Mouse (Mus musculus): ENCODE data around the gene Nfasc. TPM values are rescaled to one million over a fixed set of nuclear protein-coding genes. Genes with fewer than 3 reads are reported as not detected.

The Nfasc gene
- polyA plus RNA-seq, 2 experiments, result 0.34 to 1.1 TPM

GRCm38 (mm10) chr1:132602161-132602560 lies 139.4 kb downstream of the Nfasc start:
- ATAC-seq (ENCODE audit: low FRiP score, low read depth), result no peak

DNA sequence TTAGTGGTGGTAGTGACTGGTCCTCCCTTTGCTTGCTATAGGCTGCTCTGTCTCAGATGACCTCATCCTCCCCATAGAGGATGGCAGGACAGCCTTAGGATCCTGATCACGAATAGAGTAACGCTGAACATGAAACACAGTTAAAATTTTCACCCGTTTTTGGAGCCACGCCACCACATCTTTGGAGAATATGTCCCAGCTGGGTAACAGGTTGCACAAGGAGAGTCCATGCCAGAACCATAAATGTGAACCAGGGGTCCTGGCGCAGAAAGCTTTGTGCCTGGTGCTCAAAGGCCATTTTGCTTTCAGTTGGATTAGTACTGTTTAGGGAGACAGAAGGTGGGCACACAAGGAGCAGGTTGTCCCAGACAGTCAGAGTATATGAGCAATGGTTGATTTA lies 143.6 kb downstream of the Nfasc start:
- Histone ChIP-seq H3K9me3 (ENCODE audit: control insufficient read depth, low read length) (no peaks in the 10 kb centered on the region), H3K27me3 (ENCODE audit: control insufficient read depth, insufficient read depth, low read length) (no peaks in the 10 kb centered on the region), H3K4me3 (replicated peaks; ENCODE audit: low read length) (no peak overlapping the region), H3K27ac (replicated peaks; ENCODE audit: low read depth, low read length) (no peak overlapping the region), H3K4me1 (ENCODE audit: control insufficient read depth, insufficient read depth, low read length) (no peaks in the 10 kb centered on the region), H3K4me2 (replicated peaks; ENCODE audit: low read depth, low read length, severe bottlenecking) (no peak overlapping the region), H3K36me3 (ENCODE audit: control insufficient read depth, insufficient read depth, low read length) (no peaks in the 10 kb centered on the region), H3K9ac (ENCODE audit: low read depth, low read length, severe bottlenecking) (no peak overlapping the region)
- ATAC-seq (ENCODE audit: low FRiP score, low read depth) (no peak), DNase-seq (ENCODE audit: low spot score) (no peak)
- no peak for TF ChIP-seq POLR2A (IDR thresholded peaks at IDR 0.05; ENCODE audit: borderline replicate concordance, extremely low read depth, insufficient read depth, insufficient read length)
- 81% methylated on average over 5 of the region's 5 CpGs for WGBS

More at GRCm38 (mm10) chr1:132602161-132602560, 139.4 kb downstream of the Nfasc start:
- Histone ChIP-seq H3K27ac (replicated peaks; ENCODE audit: low read depth, low read length) (no peak overlapping the region), H3K4me2 (replicated peaks; ENCODE audit: low read depth, low read length, severe bottlenecking) (no peak overlapping the region), H3K4me1 (ENCODE audit: control insufficient read depth, insufficient read depth, low read length) (no peaks in the 10 kb centered on the region), H3K9ac (ENCODE audit: low read depth, low read length, severe bottlenecking) (no peak overlapping the region), H3K4me3 (replicated peaks; ENCODE audit: low read length) (no peak overlapping the region), H3K36me3 (ENCODE audit: control insufficient read depth, insufficient read depth, low read length) (no peaks in the 10 kb centered on the region), H3K9me3 (ENCODE audit: control insufficient read depth, low read length) (no peaks in the 10 kb centered on the region), H3K27me3 (ENCODE audit: control insufficient read depth, insufficient read depth, low read length) (no peaks in the 10 kb centered on the region)
- no peak for TF ChIP-seq POLR2A (IDR thresholded peaks at IDR 0.05; ENCODE audit: borderline replicate concordance, extremely low read depth, insufficient read depth, insufficient read length)
- 34% methylated on average over 8 of the region's 8 CpGs for WGBS
- no peak for DNase-seq (ENCODE audit: low spot score)

- Histone ChIP-seq H3K9me3 (ENCODE audit: control insufficient read depth, low read length) (no peaks in the 10 kb centered on the region), H3K4me1 (ENCODE audit: control insufficient read depth, insufficient read depth, low read length) (no peaks in the 10 kb centered on the region)
- no peak for TF ChIP-seq POLR2A (IDR thresholded peaks at IDR 0.05; ENCODE audit: borderline replicate concordance, extremely low read depth, insufficient read depth, insufficient read length)
Observed at GRCm38 (mm10) chr1:132595741-132596140, 145.9 kb downstream of the Nfasc start.

GRCm38 (mm10) chr1:132594587-132594986 lies 147.0 kb downstream of the Nfasc start:
- DNase-seq (ENCODE audit: low spot score) (peak; percentile 77), ATAC-seq (ENCODE audit: low FRiP score, low read depth) (peak; percentile 77; the same call in 1 of the 2 replicates)
- no peaks in the 10 kb centered on the region for H3K36me3 ChIP-seq (ENCODE audit: control insufficient read depth, insufficient read depth, low read length)
- no peaks in the 10 kb centered on the region for H3K27me3 ChIP-seq (ENCODE audit: control insufficient read depth, insufficient read depth, low read length)
- no peak for TF ChIP-seq POLR2A (IDR thresholded peaks at IDR 0.05; ENCODE audit: borderline replicate concordance, extremely low read depth, insufficient read depth, insufficient read length)
- H3K27ac ChIP-seq (replicated peaks; ENCODE audit: low read depth, low read length), result no peak overlapping the region
- no peak overlapping the region for H3K4me3 ChIP-seq (replicated peaks; ENCODE audit: low read length)
- WGBS, result 19% methylated on average over 4 of the region's 4 CpGs
- H3K9ac ChIP-seq (ENCODE audit: low read depth, low read length, severe bottlenecking), result no peak overlapping the region
- no peak overlapping the region for H3K4me2 ChIP-seq (replicated peaks; ENCODE audit: low read depth, low read length, severe bottlenecking)
- no peaks in the 10 kb centered on the region for H3K9me3 ChIP-seq (ENCODE audit: control insufficient read depth, low read length)
- H3K4me1 ChIP-seq (ENCODE audit: control insufficient read depth, insufficient read depth, low read length), result no peaks in the 10 kb centered on the region

More at GRCm38 (mm10) chr1:132595741-132596140, 145.9 kb downstream of the Nfasc start:
- ATAC-seq (ENCODE audit: low FRiP score, low read depth) (no peak), DNase-seq (ENCODE audit: low spot score) (no peak)
- Histone ChIP-seq H3K9ac (ENCODE audit: low read depth, low read length, severe bottlenecking) (no peak overlapping the region), H3K4me2 (replicated peaks; ENCODE audit: low read depth, low read length, severe bottlenecking) (no peak overlapping the region), H3K36me3 (ENCODE audit: control insufficient read depth, insufficient read depth, low read length) (no peaks in the 10 kb centered on the region), H3K4me3 (replicated peaks; ENCODE audit: low read length) (no peak overlapping the region), H3K27me3 (ENCODE audit: control insufficient read depth, insufficient read depth, low read length) (no peaks in the 10 kb centered on the region), H3K27ac (replicated peaks; ENCODE audit: low read depth, low read length) (no peak overlapping the region)
- 59% methylated on average over 6 of the region's 6 CpGs for WGBS

GRCm38 (mm10) chr1:132592145-132592544 lies 149.5 kb downstream of the Nfasc start:
- no peak overlapping the region for H3K4me2 ChIP-seq (replicated peaks; ENCODE audit: low read depth, low read length, severe bottlenecking)
- ATAC-seq (ENCODE audit: low FRiP score, low read depth) (no peak), DNase-seq (ENCODE audit: low spot score) (no peak)
- no peaks in the 10 kb centered on the region for H3K9me3 ChIP-seq (ENCODE audit: control insufficient read depth, low read length)
- H3K4me3 ChIP-seq (replicated peaks; ENCODE audit: low read length), result no peak overlapping the region
- H3K9ac ChIP-seq (ENCODE audit: low read depth, low read length, severe bottlenecking), result no peak overlapping the region
- H3K27ac ChIP-seq (replicated peaks; ENCODE audit: low read depth, low read length), result no peak overlapping the region
- TF ChIP-seq POLR2A (IDR thresholded peaks at IDR 0.05; ENCODE audit: borderline replicate concordance, extremely low read depth, insufficient read depth, insufficient read length), result no peak
- no peaks in the 10 kb centered on the region for H3K36me3 ChIP-seq (ENCODE audit: control insufficient read depth, insufficient read depth, low read length)
- no peaks in the 10 kb centered on the region for H3K27me3 ChIP-seq (ENCODE audit: control insufficient read depth, insufficient read depth, low read length)
- no peaks in the 10 kb centered on the region for H3K4me1 ChIP-seq (ENCODE audit: control insufficient read depth, insufficient read depth, low read length)
- 83% methylated on average over 5 of the region's 5 CpGs for WGBS

Measured in limb, embryonic 14.5 days (tissue).